In genomic region chr4:44004126-44004525, GRCm38 (mm10) we compare ENCODE assay signal across 8 mouse cellular contexts. TPM values are rescaled to one million over a fixed set of nuclear protein-coding genes. Genes with fewer than 3 reads are reported as not detected.
DNase-seq lines count a peak whose midpoint lies in the region; ATAC-seq and TF ChIP-seq lines count a peak whose summit lies in the region.

TSS of gene Clta (plus strand) at chr4:44004452.

- no peak within 1 kb of the TSS for H3K9ac ChIP-seq in heart, postnatal 0 days (replicated peaks; ENCODE audit: low read depth, low read length)
- no peak within 1 kb of the TSS for H3K9ac ChIP-seq in neural tube, embryonic 13.5 days

- H3K27ac ChIP-seq in heart, postnatal 0 days (ENCODE audit: low read depth), result no peak within 1 kb of the TSS
- no peak within 1 kb of the TSS for H3K27ac ChIP-seq in limb, embryonic 10.5 days
- no peak within 1 kb of the TSS for H3K27ac ChIP-seq in neural tube, embryonic 13.5 days (replicated peaks)

- no peak for TF ChIP-seq EP300 in heart, postnatal 0 days (IDR thresholded peaks at IDR 0.05; ENCODE audit: low read depth)

- H3K4me3 ChIP-seq in G1E (ENCODE audit: low read depth, low read length), result peak within 1 kb of the TSS; percentile 62
- no peak within 1 kb of the TSS for H3K4me3 ChIP-seq in heart, postnatal 0 days (ENCODE audit: low read depth, low read length)
- no peak within 1 kb of the TSS for H3K4me3 ChIP-seq in limb, embryonic 10.5 days
- H3K4me3 ChIP-seq in neural tube, embryonic 13.5 days, result no peak within 1 kb of the TSS

- WGBS in heart, postnatal 0 days, result 73% methylated on average over 5 of the region's 5 CpGs
- 91% methylated on average over 5 of the region's 5 CpGs for WGBS in limb, embryonic 10.5 days
- WGBS in neural tube, embryonic 13.5 days, result 92% methylated on average over 5 of the region's 5 CpGs

- no peak for ATAC-seq in CD4-positive, CD25-positive, alpha-beta regulatory T cell, adult 4 months
- ATAC-seq in G1E (ENCODE audit: extremely low read depth, insufficient number of reproducible peaks, low FRiP score, poor library complexity, severe bottlenecking), result peak; percentile 81
- peak; percentile 89 for ATAC-seq in erythroblast, adult 5-6 weeks (replicated peaks; ENCODE audit: low FRiP score, poor library complexity, severe bottlenecking)
- ATAC-seq in heart, postnatal 0 days (ENCODE audit: insufficient read depth, low read depth), result no peak
- ATAC-seq in neural tube, embryonic 13.5 days (ENCODE audit: low read depth), result no peak

- H3K36me3 ChIP-seq in G1E (replicated peaks), result peaks cover 9% of the 10 kb centered on the region
- no peaks in the 10 kb centered on the region for H3K36me3 ChIP-seq in heart, postnatal 0 days (replicated peaks; ENCODE audit: control insufficient read depth, insufficient read depth, low read length)
- H3K36me3 ChIP-seq in limb, embryonic 10.5 days, result no peaks in the 10 kb centered on the region
- no peaks in the 10 kb centered on the region for H3K36me3 ChIP-seq in neural tube, embryonic 13.5 days

- no peak for TF ChIP-seq CTCF in G1E (IDR thresholded peaks at IDR 0.05; ENCODE audit: low read depth, low read length)
- TF ChIP-seq CTCF in heart, postnatal 0 days (IDR thresholded peaks at IDR 0.05; ENCODE audit: low read depth), result no peak

- H3K4me2 ChIP-seq in heart, postnatal 0 days (ENCODE audit: low read depth, low read length), result no peak within 1 kb of the TSS
- H3K4me2 ChIP-seq in neural tube, embryonic 13.5 days, result no peak within 1 kb of the TSS

- H3K9me3 ChIP-seq in G1E (replicated peaks), result no peaks in the 10 kb centered on the region
- H3K9me3 ChIP-seq in heart, postnatal 0 days (replicated peaks; ENCODE audit: control insufficient read depth, low read length), result no peaks in the 10 kb centered on the region
- H3K9me3 ChIP-seq in limb, embryonic 10.5 days (replicated peaks), result no peaks in the 10 kb centered on the region
- no peaks in the 10 kb centered on the region; the same call in 1 of the 2 replicates for H3K9me3 ChIP-seq in neural tube, embryonic 13.5 days

- peaks cover 13% of the 10 kb centered on the region for H3K4me1 ChIP-seq in G1E (ENCODE audit: insufficient read depth, low read depth, low read length)
- H3K4me1 ChIP-seq in heart, postnatal 0 days (ENCODE audit: control insufficient read depth, insufficient read depth), result no peaks in the 10 kb centered on the region
- H3K4me1 ChIP-seq in limb, embryonic 10.5 days, result no peaks in the 10 kb centered on the region
- no peaks in the 10 kb centered on the region for H3K4me1 ChIP-seq in neural tube, embryonic 13.5 days (replicated peaks)

- no peaks in the 10 kb centered on the region for H3K27me3 ChIP-seq in G1E (ENCODE audit: insufficient read depth, low read length)
- H3K27me3 ChIP-seq in heart, postnatal 0 days (ENCODE audit: control insufficient read depth, insufficient read depth, low read length), result no peaks in the 10 kb centered on the region
- H3K27me3 ChIP-seq in limb, embryonic 10.5 days (ENCODE audit: low read depth, poor library complexity, severe bottlenecking), result no peaks in the 10 kb centered on the region
- H3K27me3 ChIP-seq in neural tube, embryonic 13.5 days, result no peaks in the 10 kb centered on the region

- DNase-seq in G1E (ENCODE audit: low spot score), result no peak
- no peak for DNase-seq in heart, postnatal 0 days (ENCODE audit: low spot score)
- no peak for DNase-seq in limb, embryonic 10.5 days (ENCODE audit: low spot score)
- no peak for DNase-seq in ovary, postnatal 10 days (ENCODE audit: low spot score)
- DNase-seq in cerebellum, postnatal 14 days, result no peak

RNA-seq across cellular contexts. Expression of gene Clta, which starts in this region (rescaled TPM):
- 10 to 100 TPM; 66.1 to 83.6 TPM for polyA plus RNA-seq in CD4-positive, CD25-positive, alpha-beta regulatory T cell, adult 4 months (2017; shearing (Covaris generic))
- total RNA-seq in G1E (2014; fragmentation: Nextera tagmentation) (108 and 132 TPM in 2 replicates), G1E (2017) (483 and 581 TPM in 2 replicates)
- polyA plus RNA-seq in G1E (2012), result 437 and 460 TPM in 2 replicates
- 79.6 and 87.6 TPM in 2 replicates for total RNA-seq in erythroblast, adult 5-6 weeks (2015; ENCODE audit: low replicate concordance)
- total RNA-seq in erythroblast, adult 5-6 weeks (2017; ENCODE audit: low replicate concordance), result 85.4 and 105 TPM in 2 replicates
- 128 and 168 TPM in 2 replicates for total RNA-seq in heart, postnatal 0 days (2014; rRNA removed; ENCODE audit: low replicate concordance)
- polyA plus RNA-seq in heart, postnatal 0 days (2015; fragmentation: Nextera tagmentation; extraction: Ambion mirVana), result 106 and 112 TPM in 2 replicates
- polyA plus RNA-seq in limb, embryonic 10.5 days (2016; fragmentation: Nextera tagmentation; extraction: Ambion mirVana), result 215 and 217 TPM in 2 replicates
- 346 and 355 TPM in 2 replicates for polyA plus RNA-seq in neural tube, embryonic 13.5 days (2015; fragmentation: Nextera tagmentation; extraction: Ambion mirVana)

Comparison
In these comparisons a context has a peak if more than half of its experiments do, and no peak if none do; other contexts are left out.
1. ATAC-seq: peak in G1E (single experiment) and erythroblast, adult 5-6 weeks (single experiment); none in CD4-positive, CD25-positive, alpha-beta regulatory T cell, adult 4 months (single experiment), heart, postnatal 0 days (single experiment) and neural tube, embryonic 13.5 days (single experiment).